Mouse (Mus musculus) skeletal muscle tissue, adult 2 months (tissue): ENCODE data around the gene Trpv2.

Source experiments
- DNase-seq: peaks from one replicate; pipeline ENCODE4 v3.0.0-alpha.2; 2012; ENCODE audit warnings: low read depth, low spot score

The Trpv2 gene

GRCm38 (mm10) chr11:62629352-62630224 is 55.3 kb downstream of the Trpv2 start:
- DNase-seq, result no peak

- no peak for DNase-seq
These were observed 56.0 kb downstream of the Trpv2 start for GRCm38 (mm10) chr11:62630225-62630821.

GRCm38 (mm10) chr11:62631138-62631537 is 56.9 kb downstream of the Trpv2 start:
- DNase-seq, result no peak

GRCm38 (mm10) chr11:62635406-62635805 is 61.1 kb downstream of the Trpv2 start:
- no peak for DNase-seq

- DNase-seq, result no peak
These were observed 62.0 kb downstream of the Trpv2 start for GRCm38 (mm10) chr11:62636105-62636839.

GRCm38 (mm10) chr11:62636840-62637221 is 62.5 kb downstream of the Trpv2 start:
- DNase-seq, result no peak

GRCm38 (mm10) chr11:62637401-62637800 is 63.1 kb downstream of the Trpv2 start:
- DNase-seq, result no peak

GRCm38 (mm10) chr11:62637806-62638205 is 63.5 kb downstream of the Trpv2 start:
- DNase-seq, result no peak

GRCm38 (mm10) chr11:62638402-62638801 is 64.1 kb downstream of the Trpv2 start:
- no peak for DNase-seq

GRCm38 (mm10) chr11:62640378-62640777 is 66.1 kb downstream of the Trpv2 start:
- DNase-seq, result no peak

GRCm38 (mm10) chr11:62642023-62642844 is 67.9 kb downstream of the Trpv2 start:
- no peak for DNase-seq

- peak; percentile 65 for DNase-seq
These were observed 68.8 kb downstream of the Trpv2 start for GRCm38 (mm10) chr11:62643011-62643631.

- DNase-seq, result no peak
These were observed 69.5 kb downstream of the Trpv2 start for GRCm38 (mm10) chr11:62643681-62644363.

GRCm38 (mm10) chr11:62644602-62645336 is 70.5 kb downstream of the Trpv2 start:
- no peak for DNase-seq

- DNase-seq, result no peak
These were observed 71.0 kb downstream of the Trpv2 start for GRCm38 (mm10) chr11:62645337-62645675.

- DNase-seq, result no peak
These were observed 71.6 kb downstream of the Trpv2 start for GRCm38 (mm10) chr11:62645732-62646494.

GRCm38 (mm10) chr11:62646495-62646843 is 72.2 kb downstream of the Trpv2 start:
- no peak for DNase-seq

- no peak for DNase-seq
These were observed 72.8 kb downstream of the Trpv2 start for GRCm38 (mm10) chr11:62646958-62647515.
